Mouse (Mus musculus): ENCODE data around the gene Asb13. TPM values are rescaled to one million over a fixed set of nuclear protein-coding genes. Genes with fewer than 3 reads are reported as not detected.
A peak's percentile ranks its signal among the peaks of the same experiment; 100 is the strongest.

The Asb13 gene
- polyA plus RNA-seq (2012; rRNA removed) (12.8 and 13.6 TPM in 2 replicates), polyA plus RNA-seq (2014; fragmentation: Nextera tagmentation; extraction: Ambion mirVana) (6.8 and 8.4 TPM in 2 replicates)

- TF ChIP-seq POLR2A (IDR thresholded peaks at IDR 0.05; ENCODE audit: borderline replicate concordance, extremely low read depth, insufficient read depth, insufficient read length): peak; percentile 89
- no peaks in the 10 kb centered on the region for H3K36me3 ChIP-seq (ENCODE audit: control insufficient read depth, insufficient read depth, low read length)
- H3K4me3 ChIP-seq (replicated peaks; ENCODE audit: low read length): peak within 1 kb of the TSS; percentile 69
- peak; percentile 88 for ATAC-seq (ENCODE audit: low FRiP score, low read depth)
- no peaks in the 10 kb centered on the region for H3K9me3 ChIP-seq (ENCODE audit: control insufficient read depth, low read length)
- H3K4me2 ChIP-seq (replicated peaks; ENCODE audit: low read depth, low read length, severe bottlenecking): peak within 1 kb of the TSS; percentile 71
- no peaks in the 10 kb centered on the region for H3K27me3 ChIP-seq (ENCODE audit: control insufficient read depth, insufficient read depth, low read length)
- H3K9ac ChIP-seq (ENCODE audit: low read depth, low read length, severe bottlenecking): peak within 1 kb of the TSS; percentile 78
- no peaks in the 10 kb centered on the region for H3K4me1 ChIP-seq (ENCODE audit: control insufficient read depth, insufficient read depth, low read length)
- H3K27ac ChIP-seq (replicated peaks; ENCODE audit: low read depth, low read length): no peak within 1 kb of the TSS
- DNase-seq (ENCODE audit: low spot score): peak; percentile 78
- 0% methylated on average over 43 of the region's 47 CpGs for WGBS
Observed at GRCm38 (mm10) chr13:3633895-3634811, at the start of gene Asb13. Asb13 (plus strand) TSS chr13:3634032.

GRCm38 (mm10) chr13:3590789-3591188 lies 43.0 kb upstream of the Asb13 start:
- no peaks in the 10 kb centered on the region for H3K27me3 ChIP-seq (ENCODE audit: control insufficient read depth, insufficient read depth, low read length)
- DNase-seq (ENCODE audit: low spot score) (no peak), ATAC-seq (ENCODE audit: low FRiP score, low read depth) (no peak)
- H3K4me3 ChIP-seq (replicated peaks; ENCODE audit: low read length): no peak overlapping the region
- no peaks in the 10 kb centered on the region for H3K9me3 ChIP-seq (ENCODE audit: control insufficient read depth, low read length)
- no peak for TF ChIP-seq POLR2A (IDR thresholded peaks at IDR 0.05; ENCODE audit: borderline replicate concordance, extremely low read depth, insufficient read depth, insufficient read length)
- H3K4me1 ChIP-seq (ENCODE audit: control insufficient read depth, insufficient read depth, low read length): no peaks in the 10 kb centered on the region
- no peak overlapping the region for H3K27ac ChIP-seq (replicated peaks; ENCODE audit: low read depth, low read length)
- no peak overlapping the region for H3K4me2 ChIP-seq (replicated peaks; ENCODE audit: low read depth, low read length, severe bottlenecking)
- H3K9ac ChIP-seq (ENCODE audit: low read depth, low read length, severe bottlenecking): no peak overlapping the region
- WGBS: 86% methylated on average over 3 of the region's 3 CpGs
- H3K36me3 ChIP-seq (ENCODE audit: control insufficient read depth, insufficient read depth, low read length): peaks cover 57% of the 10 kb centered on the region

DNA sequence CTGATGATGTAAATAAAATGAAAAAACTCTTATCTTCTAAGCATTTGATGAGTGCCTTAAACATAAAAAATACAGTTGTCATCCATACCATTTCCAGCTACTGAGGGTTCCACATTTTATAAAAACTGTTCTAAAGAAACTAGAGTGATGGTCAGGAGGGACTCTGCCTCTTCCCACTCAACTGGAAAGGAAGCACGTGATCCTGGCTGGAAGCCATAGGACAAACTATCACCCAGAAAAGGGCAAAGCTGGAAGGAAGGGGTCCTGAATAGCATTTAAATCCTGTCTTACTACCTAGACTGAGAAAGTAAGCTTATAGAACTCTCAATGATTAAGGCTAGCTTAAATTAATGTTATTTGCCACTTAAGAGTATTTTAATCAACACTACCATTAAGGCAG lies 39.5 kb upstream of the Asb13 start:
- Histone ChIP-seq H3K4me2 (replicated peaks; ENCODE audit: low read depth, low read length, severe bottlenecking) (no peak overlapping the region), H3K4me3 (replicated peaks; ENCODE audit: low read length) (no peak overlapping the region), H3K27ac (replicated peaks; ENCODE audit: low read depth, low read length) (no peak overlapping the region), H3K27me3 (ENCODE audit: control insufficient read depth, insufficient read depth, low read length) (no peaks in the 10 kb centered on the region), H3K4me1 (ENCODE audit: control insufficient read depth, insufficient read depth, low read length) (no peaks in the 10 kb centered on the region), H3K36me3 (ENCODE audit: control insufficient read depth, insufficient read depth, low read length) (peaks cover 65% of the 10 kb centered on the region), H3K9me3 (ENCODE audit: control insufficient read depth, low read length) (no peaks in the 10 kb centered on the region), H3K9ac (ENCODE audit: low read depth, low read length, severe bottlenecking) (no peak overlapping the region)
- no peak for TF ChIP-seq POLR2A (IDR thresholded peaks at IDR 0.05; ENCODE audit: borderline replicate concordance, extremely low read depth, insufficient read depth, insufficient read length)
- 91% methylated on average over 1 of the region's 1 CpGs for WGBS
- no peak for DNase-seq (ENCODE audit: low spot score)
- ATAC-seq (ENCODE audit: low FRiP score, low read depth): no peak

DNA sequence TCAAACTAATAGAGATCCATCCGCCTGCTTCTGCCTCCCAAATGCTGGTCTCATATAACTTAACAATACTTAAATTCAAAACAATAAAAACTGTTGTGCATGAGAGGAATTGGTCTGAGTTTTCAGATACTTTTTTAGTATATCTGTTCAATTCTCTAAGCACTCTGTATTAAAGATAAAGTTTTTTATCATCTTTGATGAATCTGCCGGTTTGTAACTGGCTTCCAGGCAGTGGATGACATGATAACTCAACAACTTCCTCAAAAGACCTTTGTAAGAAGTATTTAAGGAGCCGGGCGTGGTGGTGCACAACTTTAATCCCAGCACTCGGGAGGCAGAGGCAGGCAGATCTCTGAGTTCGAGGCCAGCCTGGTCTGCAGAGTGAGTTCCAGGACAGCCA lies 37.6 kb upstream of the Asb13 start:
- DNase-seq (ENCODE audit: low spot score) (no peak), ATAC-seq (ENCODE audit: low FRiP score, low read depth) (no peak)
- Histone ChIP-seq H3K9ac (ENCODE audit: low read depth, low read length, severe bottlenecking) (no peak overlapping the region), H3K4me1 (ENCODE audit: control insufficient read depth, insufficient read depth, low read length) (no peaks in the 10 kb centered on the region), H3K27ac (replicated peaks; ENCODE audit: low read depth, low read length) (no peak overlapping the region), H3K4me2 (replicated peaks; ENCODE audit: low read depth, low read length, severe bottlenecking) (no peak overlapping the region), H3K9me3 (ENCODE audit: control insufficient read depth, low read length) (no peaks in the 10 kb centered on the region), H3K4me3 (replicated peaks; ENCODE audit: low read length) (no peak overlapping the region), H3K36me3 (ENCODE audit: control insufficient read depth, insufficient read depth, low read length) (peaks cover 60% of the 10 kb centered on the region), H3K27me3 (ENCODE audit: control insufficient read depth, insufficient read depth, low read length) (no peaks in the 10 kb centered on the region)
- WGBS: 92% methylated on average over 6 of the region's 6 CpGs
- no peak for TF ChIP-seq POLR2A (IDR thresholded peaks at IDR 0.05; ENCODE audit: borderline replicate concordance, extremely low read depth, insufficient read depth, insufficient read length)

GRCm38 (mm10) chr13:3609780-3610117 lies 24.1 kb upstream of the Asb13 start:
- no peaks in the 10 kb centered on the region for H3K4me1 ChIP-seq (ENCODE audit: control insufficient read depth, insufficient read depth, low read length)
- H3K36me3 ChIP-seq (ENCODE audit: control insufficient read depth, insufficient read depth, low read length): no peaks in the 10 kb centered on the region
- no peaks in the 10 kb centered on the region for H3K9me3 ChIP-seq (ENCODE audit: control insufficient read depth, low read length)
- H3K27me3 ChIP-seq (ENCODE audit: control insufficient read depth, insufficient read depth, low read length): no peaks in the 10 kb centered on the region
- DNase-seq (ENCODE audit: low spot score): no peak
- ATAC-seq (ENCODE audit: low FRiP score, low read depth): no peak
- peak overlapping the region; percentile 94 for H3K4me3 ChIP-seq (replicated peaks; ENCODE audit: low read length)
- WGBS: 25% methylated on average over 8 of the region's 8 CpGs
- peak overlapping the region; percentile 52 for H3K4me2 ChIP-seq (replicated peaks; ENCODE audit: low read depth, low read length, severe bottlenecking)
- 0 out of 2 replicates have a peak overlapping the region, but pooled peaks have one; percentile 96 for H3K27ac ChIP-seq (replicated peaks; ENCODE audit: low read depth, low read length)
- no peak for TF ChIP-seq POLR2A (IDR thresholded peaks at IDR 0.05; ENCODE audit: borderline replicate concordance, extremely low read depth, insufficient read depth, insufficient read length)
- peak overlapping the region; percentile 88 for H3K9ac ChIP-seq (ENCODE audit: low read depth, low read length, severe bottlenecking)
